Mouse (Mus musculus) retina, embryonic 14.5 days (tissue): ENCODE results near the gene Fbxl14.
"Not testable (repeated sequence)": the region's sequence is repeated elsewhere in the genome, so short reads cannot be mapped to it uniquely, and the experiment has no call there.

Experiments
- DNase-seq: peaks from one replicate; pipeline ENCODE4 v3.0.0-alpha.2; 2015; ENCODE audit warnings: low spot score

Gene Fbxl14

GRCm38 (mm10) chr6:119479343-119479875 lies at the start of gene Fbxl14:
TSS of gene Fbxl14 (plus strand) at chr6:119479668.
- DNase-seq: no peak

- peak; percentile 70 for DNase-seq
Observed at GRCm38 (mm10) chr6:119430508-119430907, 49.0 kb upstream of the Fbxl14 start.

DNA sequence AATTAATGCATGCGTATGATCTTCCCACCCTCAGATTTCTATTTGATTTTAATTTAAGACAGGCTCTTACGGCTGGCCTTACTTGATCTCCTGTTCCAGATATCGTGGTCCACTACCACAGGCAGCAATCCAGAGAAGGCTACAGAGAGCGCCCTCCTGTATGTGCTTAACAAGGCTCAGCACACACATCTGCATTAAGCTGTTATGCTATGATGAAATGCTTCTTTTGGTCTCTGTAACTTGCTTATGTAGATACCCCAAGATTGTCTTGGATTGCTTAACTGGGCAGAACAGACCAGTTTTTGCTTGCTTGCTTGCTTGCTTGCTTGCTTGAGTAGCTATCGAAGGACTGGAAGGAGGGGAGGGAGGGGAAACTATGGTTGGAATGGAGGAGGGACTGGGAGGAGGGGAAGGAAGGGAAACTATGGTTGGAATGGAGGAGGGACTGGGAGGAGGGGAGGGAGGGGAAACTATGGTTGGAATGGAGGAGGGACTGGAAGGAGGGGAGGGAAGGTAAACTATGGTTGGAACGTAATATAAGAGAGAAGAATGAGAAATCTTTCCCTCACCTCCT lies 47.6 kb upstream of the Fbxl14 start:
- no peak for DNase-seq

DNA sequence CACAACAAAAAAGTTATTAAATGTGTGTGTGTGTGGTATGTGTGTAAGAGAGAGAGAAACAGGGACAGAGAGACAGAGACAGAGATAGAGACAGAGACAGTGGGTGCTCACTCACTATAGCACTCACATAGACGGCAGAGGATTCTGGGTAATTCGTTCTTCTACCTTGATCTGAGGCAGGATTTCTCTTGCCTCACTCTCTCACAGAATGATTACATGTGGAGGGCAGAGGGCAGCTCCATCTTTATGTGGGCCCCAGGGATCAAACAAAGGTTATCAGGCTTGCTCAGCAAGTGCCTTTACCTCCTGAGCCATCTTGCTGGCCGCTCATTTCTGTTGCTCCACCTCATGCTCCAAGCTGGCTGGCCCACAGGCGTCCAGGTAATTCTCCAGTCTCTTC lies 45.1 kb upstream of the Fbxl14 start:
- DNase-seq: no peak

DNA sequence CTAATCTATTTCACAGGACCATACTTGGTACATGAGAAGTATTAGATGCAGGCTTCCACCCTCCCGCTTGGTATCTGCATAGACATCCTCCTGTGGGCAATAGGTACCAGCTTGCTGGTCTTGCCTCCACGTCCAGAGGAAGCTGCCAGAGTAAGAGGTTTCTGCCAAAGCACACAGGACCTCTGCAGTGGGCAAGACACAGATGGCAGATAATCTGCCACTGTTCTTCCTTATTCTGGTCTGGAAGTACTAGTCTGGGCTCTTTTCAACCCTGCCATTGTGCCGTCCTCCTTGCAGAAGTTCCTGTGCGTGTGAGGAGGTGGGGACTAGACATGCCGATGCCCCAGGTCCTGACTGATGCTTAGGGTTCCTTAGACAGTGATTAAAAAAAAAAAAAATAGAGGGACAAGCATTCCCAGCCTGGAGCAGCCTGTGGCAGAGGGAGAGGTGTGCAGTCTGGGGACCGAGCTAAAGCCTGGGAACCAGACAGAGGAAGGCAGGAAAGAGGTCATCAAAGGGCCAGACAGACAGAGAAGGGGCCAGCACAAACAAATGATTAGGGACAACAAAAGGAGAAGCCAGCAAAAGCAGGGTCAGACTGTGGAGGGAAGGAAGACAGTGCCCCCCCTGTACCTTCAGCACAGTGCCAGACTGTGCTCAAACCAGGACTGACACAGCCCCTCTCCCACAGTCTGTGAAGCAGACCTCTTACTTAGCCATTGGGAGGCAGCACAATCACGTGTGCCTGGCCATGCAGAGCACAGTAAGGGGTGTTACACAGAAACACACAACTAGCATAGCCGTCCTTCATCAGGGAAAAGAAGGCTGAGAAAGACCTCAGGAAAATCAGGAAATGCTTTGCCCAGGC lies 41.3 kb upstream of the Fbxl14 start:
- DNase-seq: peak; percentile 32

GRCm38 (mm10) chr6:119442729-119443128 lies 36.7 kb upstream of the Fbxl14 start:
- not testable (repeated sequence) for DNase-seq

- peak; percentile 93 for DNase-seq
Observed at GRCm38 (mm10) chr6:119443742-119444645, 35.5 kb upstream of the Fbxl14 start.

- DNase-seq: no peak
Observed at GRCm38 (mm10) chr6:119445671-119446607, 33.5 kb upstream of the Fbxl14 start.

- peak; percentile 57 for DNase-seq
Observed at GRCm38 (mm10) chr6:119448321-119449059, 31.0 kb upstream of the Fbxl14 start.

DNA sequence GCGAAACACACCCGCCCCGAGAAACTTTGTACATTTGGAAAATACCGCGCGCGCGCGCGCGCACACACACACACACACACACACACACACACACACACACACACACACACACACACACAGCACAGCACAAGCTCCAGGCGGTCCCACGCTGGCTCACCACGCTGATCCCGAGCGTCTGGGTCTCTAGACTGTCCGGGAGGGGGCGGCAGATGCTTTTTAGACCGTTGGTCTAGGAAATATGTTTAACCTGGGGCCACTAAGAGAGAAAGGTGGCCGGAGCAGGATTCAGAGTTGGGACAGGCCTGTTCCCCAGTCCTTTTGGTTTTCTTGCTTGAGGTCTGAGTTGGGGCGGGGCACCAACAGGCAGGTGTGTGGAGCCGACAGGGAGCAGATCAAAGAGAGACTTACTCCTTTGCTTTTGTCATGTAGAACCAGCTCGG lies 30.4 kb upstream of the Fbxl14 start:
- DNase-seq: peak; percentile 81

GRCm38 (mm10) chr6:119450965-119451943 lies 28.2 kb upstream of the Fbxl14 start:
- DNase-seq: no peak

DNA sequence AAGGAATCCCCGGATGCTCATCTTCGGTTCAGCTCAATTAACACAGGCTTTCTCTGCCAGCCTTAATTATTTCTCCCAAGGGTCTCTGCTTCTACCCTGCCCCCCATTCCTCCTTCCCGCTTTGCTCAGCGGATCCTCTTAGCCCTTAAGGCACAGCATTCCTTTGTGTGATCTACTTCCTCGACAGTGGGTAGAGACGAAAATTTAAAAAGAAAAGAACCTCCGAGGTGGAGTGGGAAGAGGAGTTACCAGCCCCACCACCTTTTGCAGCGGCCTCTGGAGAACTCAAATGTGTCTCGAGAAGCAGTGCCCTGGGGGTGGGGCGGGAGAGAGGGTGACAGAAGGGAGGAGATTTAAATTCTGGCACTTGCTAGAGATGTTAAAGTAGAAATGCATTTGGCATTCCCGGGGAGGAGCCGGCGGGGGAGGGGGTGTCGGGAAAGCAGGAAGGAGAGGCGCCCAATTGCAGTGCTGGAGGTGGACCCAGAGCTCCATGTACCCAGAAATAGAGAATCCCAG lies 27.4 kb upstream of the Fbxl14 start:
- DNase-seq: peak; percentile 74

DNA sequence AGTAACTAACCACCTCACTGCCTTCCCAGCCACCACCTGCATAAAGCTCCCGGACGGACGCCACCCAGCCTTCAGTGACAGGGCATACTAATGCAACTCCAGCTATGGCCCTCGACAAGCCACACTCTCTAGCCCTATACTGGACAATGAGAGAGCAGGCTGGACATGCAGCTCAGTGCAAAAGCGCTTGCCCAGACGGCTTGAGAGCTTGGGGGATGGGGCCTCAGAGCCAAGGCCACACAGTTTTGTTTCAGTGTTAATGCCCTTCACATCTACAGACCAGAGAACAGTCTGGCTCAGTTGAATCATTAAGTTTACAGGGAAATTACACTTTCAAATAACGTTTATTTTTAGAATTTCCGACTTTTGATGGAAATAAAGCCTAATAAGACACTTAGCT lies 21.3 kb upstream of the Fbxl14 start:
- no peak for DNase-seq

- DNase-seq: no peak
Observed at GRCm38 (mm10) chr6:119459041-119459440, 20.4 kb upstream of the Fbxl14 start.

GRCm38 (mm10) chr6:119460391-119460790 lies 19.1 kb upstream of the Fbxl14 start:
- no peak for DNase-seq

DNA sequence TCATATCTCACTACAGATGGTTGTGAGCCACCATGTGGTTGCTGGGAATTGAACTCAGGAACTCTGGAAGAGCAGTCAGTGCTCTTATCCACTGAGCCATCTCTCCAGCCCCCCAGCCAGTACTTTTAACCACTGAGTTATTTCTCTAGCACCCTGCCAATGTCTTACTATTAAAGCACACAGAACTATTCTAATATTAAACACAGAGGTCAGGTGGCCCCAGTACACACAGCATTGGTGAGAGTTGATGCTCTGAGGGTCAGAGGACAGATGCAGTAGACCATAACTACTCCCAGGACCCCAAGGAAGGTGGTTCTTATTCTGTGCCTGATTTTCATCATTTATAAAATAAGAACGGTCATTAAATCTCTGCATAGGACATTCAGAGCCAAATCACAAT lies 13.3 kb upstream of the Fbxl14 start:
- DNase-seq: no peak

DNA sequence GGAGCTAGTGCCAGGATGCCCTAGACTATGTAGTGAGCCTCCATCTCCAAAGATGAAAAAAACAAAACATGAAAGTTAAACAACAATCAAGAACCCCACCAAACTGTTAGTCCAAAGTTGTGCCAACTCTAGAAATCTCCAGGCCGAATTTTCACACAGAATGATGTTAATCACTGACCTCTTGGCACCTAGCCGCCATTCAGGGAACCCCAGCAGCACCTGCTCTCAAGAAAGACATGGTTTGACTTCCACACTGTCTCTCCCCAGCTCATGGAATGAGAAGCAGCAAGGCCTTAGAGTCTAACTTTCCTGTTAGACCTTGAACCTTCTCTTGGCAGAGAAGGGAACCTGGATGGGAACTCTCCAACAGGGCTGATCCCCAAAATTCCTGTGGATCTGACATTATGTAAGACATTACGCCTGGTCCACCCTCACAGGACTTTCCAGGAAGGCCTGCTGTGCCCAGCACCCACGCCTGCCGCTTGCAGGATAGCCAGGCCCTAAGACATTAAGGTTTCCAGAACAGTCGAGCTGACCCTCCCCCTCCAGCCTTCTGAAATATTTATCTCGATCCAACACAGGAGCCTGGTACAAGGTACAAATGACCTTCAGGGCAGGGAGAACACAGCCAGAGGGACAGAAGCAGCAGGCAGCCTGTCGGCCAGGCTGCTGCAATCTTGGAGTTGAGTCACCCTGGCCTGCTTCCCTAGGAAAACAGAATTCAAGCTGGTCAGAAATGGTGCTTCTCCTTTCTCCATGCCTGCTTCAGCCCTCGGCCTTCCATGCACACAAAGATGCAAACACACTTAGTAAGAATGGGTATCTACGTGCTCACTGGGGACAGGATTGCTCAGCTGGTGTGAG lies 12.3 kb upstream of the Fbxl14 start:
- DNase-seq: no peak

DNA sequence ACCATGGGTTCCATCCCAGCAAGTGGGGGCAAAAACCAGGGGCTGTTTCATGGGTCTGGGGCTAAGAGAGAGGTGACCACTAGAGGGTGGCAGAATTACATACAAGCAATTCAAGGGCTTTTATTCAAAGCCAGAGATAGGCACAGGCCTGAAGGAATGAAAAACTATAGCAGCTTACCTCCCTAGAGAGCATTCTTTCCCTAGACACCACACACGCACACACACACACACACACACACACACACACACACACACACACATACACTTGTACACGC lies 11.7 kb upstream of the Fbxl14 start:
- DNase-seq: peak; percentile 52
